Mouse (Mus musculus) lung, postnatal 0 days (tissue): ENCODE results near the gene Gm20403.

ENCODE experiments used
- CTCF ChIP-seq: IDR thresholded peaks from 2 replicates; pipeline ENCODE4 v1.5.1; 2016; ENCODE audit warnings: antibody characterized with exemption, mild to moderate bottlenecking
- EP300 ChIP-seq: IDR thresholded peaks from 2 replicates; pipeline ENCODE4 v1.6.1; 2016; ENCODE audit warnings: antibody characterized with exemption, mild to moderate bottlenecking, control low read depth

GRCm38 (mm10) chr12:54956974-54957373 lies 29.4 kb downstream of the Gm20403 start:
- TF ChIP-seq CTCF (no peak), EP300 (no peak)
